Mouse (Mus musculus) spleen, adult 2 months (tissue): ENCODE data around the gene Grm2.

Experiments used
- CTCF ChIP-seq: fragments of 200-500 bp; IDR thresholded peaks from 2 replicates; pipeline ENCODE4 v1.5.1; 2011; ENCODE audit warnings: mild to moderate bottlenecking, inconsistent platforms; ENCODE audit not compliant: insufficient read depth, insufficient read length, insufficient replicate concordance; ENCODE audit errors: extremely low read depth
- POLR2A ChIP-seq: fragments of 200-500 bp; IDR thresholded peaks from 2 replicates; pipeline ENCODE4 v1.6.1; 2011; ENCODE audit warnings: low read depth, low read length, inconsistent platforms

- no peak for TF ChIP-seq POLR2A
- no peak for TF ChIP-seq CTCF
Measured at GRCm38 (mm10) chr9:106595836-106596235, 60.0 kb downstream of the Grm2 start.
